Mouse (Mus musculus) regulatory T cell (primary cell): ENCODE results near the gene Rap1gap.

Experiments
- in situ Hi-C: fragments of 300-600 bp; cut with MboI, MseI; formaldehyde crosslinking; loops from one replicate; pipeline ENCODE4 v1.15.1; 2025; ENCODE audit warnings: high pct_unique_total_duplicates

Rap1gap gene

GRCm38 (mm10) chr4:137773369-137773899 lies 108.9 kb downstream of the Rap1gap start:
- in situ Hi-C loops = no loop called here

GRCm38 (mm10) chr4:137774013-137774412 lies 109.5 kb downstream of the Rap1gap start:
- in situ Hi-C loops = no loop called here

DNA sequence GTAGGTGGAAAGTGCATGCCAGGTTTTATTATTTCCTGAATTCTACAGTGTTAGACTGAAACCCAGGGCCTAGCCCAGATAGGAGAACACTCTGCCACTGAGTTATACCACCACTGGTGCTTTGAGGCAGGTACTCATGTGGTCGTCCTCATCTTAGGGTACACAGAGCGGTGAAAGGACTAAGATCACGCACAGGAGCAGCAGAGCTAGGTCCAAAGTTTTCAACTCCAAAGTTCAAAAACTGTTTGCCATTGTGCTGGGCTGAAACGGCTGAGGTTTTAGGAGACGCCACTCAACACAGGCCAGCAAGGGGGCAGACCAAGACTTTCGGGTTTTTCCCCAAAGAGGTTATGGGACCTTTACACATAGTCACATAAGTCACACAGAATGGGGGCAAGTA lies 110.0 kb downstream of the Rap1gap start:
- in situ Hi-C loops = no loop called here

GRCm38 (mm10) chr4:137777866-137778265 lies 113.3 kb downstream of the Rap1gap start:
- in situ Hi-C loops = no loop called here

GRCm38 (mm10) chr4:137778397-137779184 lies 114.1 kb downstream of the Rap1gap start:
- in situ Hi-C loops = no loop called here
